Mouse (Mus musculus): ENCODE results near the gene Scube1.

DNA sequence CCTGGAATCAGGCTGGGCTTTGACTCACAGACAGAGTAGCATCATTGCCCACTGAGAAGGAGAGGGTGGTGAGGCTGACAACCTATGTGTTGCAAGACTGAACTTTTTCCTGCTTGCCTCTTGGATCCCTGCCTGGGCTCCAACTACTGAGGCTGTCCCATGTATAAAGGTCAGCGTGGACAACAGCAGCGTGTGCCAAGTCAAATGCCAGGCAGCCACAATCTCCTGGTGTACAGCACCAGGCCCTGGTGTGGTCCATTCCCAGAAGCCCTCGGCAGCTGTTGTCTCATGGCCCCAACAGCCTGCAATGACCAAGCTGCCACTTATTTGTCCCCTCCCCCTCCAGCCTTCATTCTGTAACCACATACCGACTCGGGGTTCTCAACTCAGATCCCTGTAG lies 153.2 kb downstream of the Scube1 start:
- no peak for TF ChIP-seq CTCF (conservative IDR thresholded peaks at IDR 0.05 in 1 of 2, IDR thresholded peaks at IDR 0.05 in 1 of 2; ENCODE audit: low read depth in 2 of 2, low read length in 2 of 2)
- TF ChIP-seq MEF2A (IDR thresholded peaks at IDR 0.05; ENCODE audit: borderline replicate concordance, low read depth, low read length): no peak
- TF ChIP-seq USF2 (conservative IDR thresholded peaks at IDR 0.05; ENCODE audit: low read depth, low read length): no peak
- TF ChIP-seq MAX (IDR thresholded peaks at IDR 0.05; ENCODE audit: low read length): no peak
- no peak for TF ChIP-seq TCF12 (IDR thresholded peaks at IDR 0.05; ENCODE audit: low read depth, low read length)
- TF ChIP-seq ZC3H11A (IDR thresholded peaks at IDR 0.05; ENCODE audit: low read depth, low read length): no peak

Measured in CH12.LX (cell line).